In genomic region chr1:151344283-151345108, GRCm38 (mm10) we compare ENCODE assay signal across 8 mouse cellular contexts. TPM values are rescaled to one million over a fixed set of nuclear protein-coding genes. Genes with fewer than 3 reads are reported as not detected.
DNase-seq lines count a peak whose midpoint lies in the region; ATAC-seq and TF ChIP-seq lines count a peak whose summit lies in the region.

TSS of gene Ivns1abp (plus strand) at chr1:151344477.

- peak; percentile 95 for ATAC-seq in forebrain, postnatal 0 days
- ATAC-seq in lung, embryonic 15.5 days (ENCODE audit: borderline replicate concordance, extremely low read depth, low FRiP score, low TSS enrichment) = peak; percentile 95

- no peak for TF ChIP-seq EP300 in MEL (IDR thresholded peaks at IDR 0.05; ENCODE audit: low read depth in 1 of 2, low read length in 2 of 2)

- TF ChIP-seq CTCF in MEL (IDR thresholded peaks at IDR 0.05 in 2 of 3, conservative IDR thresholded peaks at IDR 0.05 in 1 of 3; ENCODE audit: control insufficient read depth in 1 of 3, insufficient read depth in 1 of 3, low read depth in 2 of 3, low read length in 3 of 3, poor library complexity in 1 of 3, severe bottlenecking in 1 of 3) = no peak
- no peak for TF ChIP-seq CTCF in cerebellum, adult 2 months (IDR thresholded peaks at IDR 0.05; ENCODE audit: borderline replicate concordance, insufficient read depth, low read depth, low read length)
- TF ChIP-seq CTCF in forebrain, postnatal 0 days (IDR thresholded peaks at IDR 0.05; ENCODE audit: low read depth) = no peak

- peak; percentile 98 for DNase-seq in MEL (ENCODE audit: low read depth, low spot score)
- DNase-seq in cerebellum, adult 2 months = peak; percentile 99
- DNase-seq in forebrain, postnatal 0 days = peak; percentile 98
- DNase-seq in heart, postnatal 4 days = peak; percentile 99
- DNase-seq in layer of hippocampus, adult 8-10 months (ENCODE audit: low spot score in 2 of 2) = peak; percentile 94 to 96
- peak; percentile 96 for DNase-seq in ovary, adult 18-20 months (ENCODE audit: low spot score)
- peak; percentile 99 for DNase-seq in thymus, postnatal 0 days (ENCODE audit: low spot score)

- H3K4me1 ChIP-seq in MEL (ENCODE audit: control insufficient read depth in 1 of 2, insufficient read depth in 2 of 2, low read length in 2 of 2) = peaks cover 6 to 17% of the 10 kb centered on the region in 2 experiments; a peak in 3 of 4 replicates
- peaks cover 3% of the 10 kb centered on the region for H3K4me1 ChIP-seq in cerebellum, adult 2 months (ENCODE audit: control insufficient read depth, insufficient read depth, low read length)
- peaks cover 6% of the 10 kb centered on the region for H3K4me1 ChIP-seq in forebrain, postnatal 0 days (ENCODE audit: insufficient read depth)
- peaks cover 52% of the 10 kb centered on the region for H3K4me1 ChIP-seq in lung, embryonic 15.5 days

- no peaks in the 10 kb centered on the region for H3K9me3 ChIP-seq in MEL (replicated peaks; ENCODE audit: insufficient read depth, low read length)
- H3K9me3 ChIP-seq in forebrain, postnatal 0 days (ENCODE audit: low read length) = no peaks in the 10 kb centered on the region
- no peaks in the 10 kb centered on the region for H3K9me3 ChIP-seq in lung, embryonic 15.5 days

- no peak for TF ChIP-seq RAD21 in MEL (IDR thresholded peaks at IDR 0.05; ENCODE audit: low read depth, low read length)

- H3K4me3 ChIP-seq in MEL (ENCODE audit: control insufficient read depth in 1 of 2, insufficient read depth in 1 of 2, low read depth in 2 of 2, low read length in 2 of 2) = peak within 1 kb of the TSS; percentile 88 to 92
- peak within 1 kb of the TSS; percentile 93 for H3K4me3 ChIP-seq in cerebellum, adult 2 months (replicated peaks; ENCODE audit: insufficient read depth, low read depth, low read length)
- peak within 1 kb of the TSS; percentile 89 for H3K4me3 ChIP-seq in forebrain, postnatal 0 days (ENCODE audit: low read depth, low read length)
- peak within 1 kb of the TSS; percentile 89 for H3K4me3 ChIP-seq in lung, embryonic 15.5 days

- H3K27ac ChIP-seq in MEL (ENCODE audit: control insufficient read depth, low read depth, low read length) = peak within 1 kb of the TSS; percentile 88
- peak within 1 kb of the TSS; percentile 91 for H3K27ac ChIP-seq in cerebellum, adult 2 months (ENCODE audit: insufficient read depth, low read length)
- peak within 1 kb of the TSS; percentile 96 for H3K27ac ChIP-seq in forebrain, postnatal 0 days (ENCODE audit: low read depth, low read length)
- H3K27ac ChIP-seq in lung, embryonic 15.5 days = peak within 1 kb of the TSS; percentile 91

- peak; percentile 73; a peak in 3 of 4 replicates for TF ChIP-seq POLR2A in MEL (IDR thresholded peaks at IDR 0.05; ENCODE audit: control insufficient read depth in 1 of 2, insufficient read depth in 1 of 2, low read depth in 1 of 2, low read length in 2 of 2, poor library complexity in 1 of 2)
- TF ChIP-seq POLR2A in cerebellum, adult 2 months (IDR thresholded peaks at IDR 0.05; ENCODE audit: borderline replicate concordance, insufficient read depth, low read length) = peak; percentile 89

- H3K27me3 ChIP-seq in MEL (ENCODE audit: control insufficient read depth in 1 of 2, insufficient read depth in 2 of 2, low read length in 2 of 2) = no peaks in the 10 kb centered on the region
- no peaks in the 10 kb centered on the region for H3K27me3 ChIP-seq in cerebellum, adult 2 months (ENCODE audit: control insufficient read depth, insufficient read depth, low read length)
- H3K27me3 ChIP-seq in forebrain, postnatal 0 days (ENCODE audit: insufficient read depth, low read length) = no peaks in the 10 kb centered on the region
- H3K27me3 ChIP-seq in lung, embryonic 15.5 days = no peaks in the 10 kb centered on the region

- H3K4me2 ChIP-seq in forebrain, postnatal 0 days (ENCODE audit: low read depth) = peak within 1 kb of the TSS; percentile 74
- H3K4me2 ChIP-seq in lung, embryonic 15.5 days = peak within 1 kb of the TSS; percentile 90

- under 1% methylated on average over 101 of the region's 104 CpGs for WGBS in cerebellum, adult 2 months
- 3% methylated on average over 100 of the region's 104 CpGs for WGBS in forebrain, postnatal 0 days
- WGBS in lung, embryonic 15.5 days = under 1% methylated on average over 102 of the region's 104 CpGs

- peaks cover 4 to 25% of the 10 kb centered on the region in 2 experiments for H3K36me3 ChIP-seq in MEL (ENCODE audit: control insufficient read depth in 1 of 2, insufficient read depth in 2 of 2, low read length in 2 of 2)
- no peaks in the 10 kb centered on the region for H3K36me3 ChIP-seq in forebrain, postnatal 0 days (ENCODE audit: insufficient read depth)
- H3K36me3 ChIP-seq in lung, embryonic 15.5 days = peaks cover 2% of the 10 kb centered on the region; the same call in 1 of the 2 replicates

- H3K9ac ChIP-seq in MEL (ENCODE audit: control insufficient read depth, low read depth, low read length, poor library complexity, severe bottlenecking) = peak within 1 kb of the TSS; percentile 98
- H3K9ac ChIP-seq in forebrain, postnatal 0 days = peak within 1 kb of the TSS; percentile 98
- peak within 1 kb of the TSS; percentile 88 for H3K9ac ChIP-seq in lung, embryonic 15.5 days

- H3K79me2 ChIP-seq in MEL (ENCODE audit: control insufficient read depth, insufficient read depth, low read length, poor library complexity) = peaks cover 45% of the 10 kb centered on the region

TF ChIP-seq in MEL, 35 proteins besides CTCF, POLR2A, EP300 and RAD21:
- TF ChIP-seq POLR2AphosphoS5 (IDR thresholded peaks at IDR 0.05; ENCODE audit: borderline replicate concordance, low read depth, low read length) = no peak
- peak; percentile 53 for TF ChIP-seq TBP (IDR thresholded peaks at IDR 0.05; ENCODE audit: low read depth, low read length)
- TF ChIP-seq ZMIZ1 (IDR thresholded peaks at IDR 0.05; ENCODE audit: low read depth, low read length) = peak; percentile 15; the same call in 1 of the 2 replicates
- TF ChIP-seq BHLHE40 (IDR thresholded peaks at IDR 0.05; ENCODE audit: borderline replicate concordance, low read depth, low read length) = no peak
- no peak for TF ChIP-seq ZNF384 (IDR thresholded peaks at IDR 0.05; ENCODE audit: low read depth, low read length)
- peak; percentile 95 for TF ChIP-seq MXI1 (IDR thresholded peaks at IDR 0.05; ENCODE audit: low read depth, low read length)
- peak; percentile 27; the same call in 1 of the 2 replicates for TF ChIP-seq NRF1 (IDR thresholded peaks at IDR 0.05; ENCODE audit: insufficient read depth, low read depth, low read length, poor library complexity, severe bottlenecking)
- TF ChIP-seq MYB (IDR thresholded peaks at IDR 0.05; ENCODE audit: low read depth, low read length) = no peak
- TF ChIP-seq NELFE (IDR thresholded peaks at IDR 0.05; ENCODE audit: low read depth, low read length) = peak; percentile 90
- TF ChIP-seq MEF2A (IDR thresholded peaks at IDR 0.05; ENCODE audit: extremely low read depth, insufficient replicate concordance, low read depth, low read length, poor library complexity, severe bottlenecking) = no peak
- peak; percentile 78 for TF ChIP-seq USF1 (IDR thresholded peaks at IDR 0.05; ENCODE audit: low read depth, low read length)
- TF ChIP-seq SIN3A (IDR thresholded peaks at IDR 0.05; ENCODE audit: low read length) = peak; percentile 10; the same call in 1 of the 2 replicates
- TF ChIP-seq MAZ (IDR thresholded peaks at IDR 0.05; ENCODE audit: low read depth, low read length) = no peak
- no peak for TF ChIP-seq ZKSCAN1 (IDR thresholded peaks at IDR 0.05; ENCODE audit: low read depth, low read length)
- TF ChIP-seq E2F4 (IDR thresholded peaks at IDR 0.05; ENCODE audit: borderline replicate concordance, low read depth, low read length) = 0 out of 2 replicates have a peak, but pooled peaks have one; percentile 1
- TF ChIP-seq CHD2 (IDR thresholded peaks at IDR 0.05; ENCODE audit: low read length) = no peak
- peak; percentile 94 for TF ChIP-seq MAX (IDR thresholded peaks at IDR 0.05; ENCODE audit: low read length)
- TF ChIP-seq ETS1 (IDR thresholded peaks at IDR 0.05; ENCODE audit: low read depth, low read length) = peak; percentile 36; the same call in 1 of the 2 replicates
- no peak for TF ChIP-seq TAL1 (IDR thresholded peaks at IDR 0.05; ENCODE audit: low read length)
- TF ChIP-seq MYC (IDR thresholded peaks at IDR 0.05; ENCODE audit: low read depth, low read length) = peak; percentile 70; the same call in 1 of the 2 replicates
- 0 out of 2 replicates have a peak, but pooled peaks have one; percentile 10 for TF ChIP-seq UBTF (IDR thresholded peaks at IDR 0.05; ENCODE audit: borderline replicate concordance, insufficient read depth, low read depth, low read length)
- peak; percentile 90 for TF ChIP-seq ELF1 (IDR thresholded peaks at IDR 0.05; ENCODE audit: low read depth, low read length)
- TF ChIP-seq SMC3 (IDR thresholded peaks at IDR 0.05; ENCODE audit: low read depth, low read length) = no peak; the same call in 1 of the 2 replicates
- TF ChIP-seq USF2 (IDR thresholded peaks at IDR 0.05; ENCODE audit: borderline replicate concordance in 1 of 2, insufficient read depth in 1 of 2, low read depth in 1 of 2, low read length in 2 of 2) = no peak
TF ChIP-seq in MEL: peak in this region for 13.

RNA-seq across cellular contexts. Expression of gene Ivns1abp, which starts in this region (rescaled TPM):
- 72.0 and 74.5 TPM in 2 replicates for total RNA-seq in MEL (2012; rRNA removed)
- polyA plus RNA-seq in MEL (2012; ENCODE audit: insufficient read depth in 1 of 2, insufficient read length in 2 of 2, low read depth in 1 of 2, low replicate concordance in 2 of 2, missing spikeins in 1 of 2) = 100 to 1,000 TPM; 127 to 138 TPM
- 108 and 110 TPM in 2 replicates for polyA plus RNA-seq in cerebellum, adult 2 months (2012; rRNA removed)
- total RNA-seq in forebrain, postnatal 0 days (2014; rRNA removed) = 246 and 251 TPM in 2 replicates
- polyA plus RNA-seq in forebrain, postnatal 0 days (2015; fragmentation: Nextera tagmentation; extraction: Ambion mirVana) = 217 and 240 TPM in 2 replicates
- 100 to 1,000 TPM; 286 to 289 TPM for total RNA-seq in heart, postnatal 4 days (2021)
- total RNA-seq in layer of hippocampus, adult 8-10 months (2022) = 10 to 100 TPM; 87.0 to 94.5 (median 92.4) TPM
- 236 and 242 TPM in 2 replicates for polyA plus RNA-seq in lung, embryonic 15.5 days (2015; fragmentation: Nextera tagmentation; extraction: Ambion mirVana)
- polyA plus RNA-seq in thymus, postnatal 0 days (2015; fragmentation: Nextera tagmentation; extraction: Ambion mirVana) = 171 and 193 TPM in 2 replicates

Comparison
In these comparisons a context has a peak if more than half of its experiments do, and no peak if none do; other contexts are left out.
1. Peak in every context shown above with its lines: DNase-seq, ATAC-seq, H3K4me3 ChIP-seq and H3K27ac ChIP-seq.